Mouse (Mus musculus) stomach, embryonic 16.5 days (tissue): ENCODE measurements around the gene Oard1. TPM values are rescaled to one million over a fixed set of nuclear protein-coding genes. Genes with fewer than 3 reads are reported as not detected.

Experiments used
- ATAC-seq: fragments of 200-750 bp; cut with Nextera tagmentation; 2 replicates; pipeline ENCODE4 v1.8.0; 2017; ENCODE audit warnings: moderate number of reproducible peaks, moderate TSS enrichment; ENCODE audit not compliant: insufficient read depth, low FRiP score
- H3K27ac ChIP-seq: fragments of 300-500 bp; sonication (generic); 2 replicates; pipeline ENCODE4 v1.5.1; 2014; ENCODE audit warnings: low read length
- H3K27me3 ChIP-seq: fragments of 300-500 bp; sonication (generic); 2 replicates; pipeline ENCODE4 v1.6.1; 2014; ENCODE audit warnings: low read length, control low read depth, mixed read lengths; ENCODE audit not compliant: control insufficient read depth, insufficient read depth
- H3K36me3 ChIP-seq: fragments of 300-500 bp; sonication (generic); 2 replicates; pipeline ENCODE4 v1.6.1; 2014; ENCODE audit warnings: low read length; ENCODE audit not compliant: control insufficient read depth, insufficient read depth
- H3K4me1 ChIP-seq: fragments of 300-500 bp; sonication (generic); 2 replicates; pipeline ENCODE4 v1.6.1; 2014; ENCODE audit warnings: low read length, control low read depth, mixed read lengths; ENCODE audit not compliant: control insufficient read depth, insufficient read depth
- H3K4me2 ChIP-seq: fragments of 300-500 bp; sonication (generic); 2 replicates; pipeline ENCODE4 v1.6.1; 2014; ENCODE audit warnings: low read depth, low read length, mixed read lengths
- H3K4me3 ChIP-seq: fragments of 300-500 bp; sonication (generic); replicated peaks from 2 replicates; pipeline ENCODE4 v1.5.1; 2014; ENCODE audit warnings: mild to moderate bottlenecking, low read length
- H3K9ac ChIP-seq: fragments of 300-500 bp; sonication (generic); 2 replicates; pipeline ENCODE4 v1.6.1; 2014; ENCODE audit warnings: low read length
- H3K9me3 ChIP-seq: fragments of 300-500 bp; sonication (generic); replicated peaks from 2 replicates; pipeline ENCODE4 v1.6.1; 2016; ENCODE audit warnings: low read length, control low read depth; ENCODE audit not compliant: control insufficient read depth
- WGBS: fragments of 180-500 bp; shearing (Covaris S2); extraction: QIAGEN DNeasy Blood & Tissue Kit; methylation state at CpG from one replicate; pipeline ENCODE4 v1.1.7; 2014; 5-methylcytosine and 5-hydroxymethylcytosine counted together
- polyA plus RNA-seq: library from polyadenylated mRNA; unstranded; fragments of >200 nt; fragmentation: Nextera tagmentation; extraction: Ambion mirVana; gene quantifications from 2 replicates; pipeline ENCODE4 v1.2.1, GENCODE M21; 2015

Gene Oard1
- polyA plus RNA-seq, 1 experiment from 2014 or later, result 54.4 TPM

DNA sequence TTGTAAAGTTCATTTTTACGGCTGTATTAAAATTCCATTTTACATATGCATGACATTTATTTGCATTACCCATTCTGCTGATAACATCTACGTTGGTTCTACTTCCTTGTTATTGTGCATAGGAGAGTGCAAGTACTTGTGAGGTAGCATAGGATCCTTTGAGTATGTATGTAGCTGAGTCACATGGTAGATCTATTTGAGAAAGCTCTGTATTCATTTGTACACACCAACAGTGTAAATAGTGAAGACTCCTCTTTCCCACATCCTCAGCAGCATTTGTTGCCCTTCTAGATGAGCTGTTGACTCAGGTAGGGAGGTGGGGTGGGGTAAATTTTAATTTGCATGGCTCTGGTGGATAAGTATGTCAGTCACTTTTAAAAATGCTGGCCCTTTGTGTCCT, 6.0 kb upstream of the Oard1 start:
- no peak overlapping the region for H3K4me3 ChIP-seq
- 76% methylated on average over 2 of the region's 2 CpGs for WGBS
- no peak overlapping the region for H3K4me2 ChIP-seq
- H3K27ac ChIP-seq, result peak overlapping the region; percentile 42
- H3K9ac ChIP-seq, result no peak overlapping the region
- no peaks in the 10 kb centered on the region for H3K27me3 ChIP-seq
- peaks cover 7% of the 10 kb centered on the region; the same call in 1 of the 2 replicates for H3K36me3 ChIP-seq
- no peak for ATAC-seq
- no peaks in the 10 kb centered on the region for H3K9me3 ChIP-seq
- peaks cover 22% of the 10 kb centered on the region for H3K4me1 ChIP-seq

DNA sequence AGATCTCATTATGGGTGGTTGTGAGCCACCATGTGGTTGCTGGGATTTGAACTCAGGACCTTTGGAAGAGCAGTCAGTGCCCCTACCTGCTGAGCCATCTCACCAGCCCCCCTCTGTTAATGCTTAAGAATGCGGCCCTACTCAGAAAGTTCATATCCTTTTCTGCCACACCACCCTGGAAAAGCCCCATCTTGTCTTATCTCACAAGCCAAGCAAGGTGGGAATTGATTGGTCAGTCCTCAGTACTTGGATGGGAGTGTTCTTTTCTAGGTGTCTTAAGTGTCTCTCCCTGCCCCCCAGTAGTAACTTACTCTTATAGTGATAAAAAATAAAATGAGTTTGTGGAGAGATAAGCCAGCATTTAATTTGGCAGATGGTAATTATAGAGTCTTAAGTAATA, 5.1 kb upstream of the Oard1 start:
- no peak overlapping the region for H3K4me3 ChIP-seq
- WGBS, result 76% methylated on average over 1 of the region's 1 CpGs
- peaks cover 22% of the 10 kb centered on the region for H3K4me1 ChIP-seq
- no peak overlapping the region for H3K4me2 ChIP-seq
- H3K27ac ChIP-seq, result no peak overlapping the region
- H3K9me3 ChIP-seq, result no peaks in the 10 kb centered on the region
- H3K36me3 ChIP-seq, result peaks cover 6% of the 10 kb centered on the region; the same call in 1 of the 2 replicates
- ATAC-seq, result no peak
- H3K9ac ChIP-seq, result no peak overlapping the region
- H3K27me3 ChIP-seq, result no peaks in the 10 kb centered on the region

DNA sequence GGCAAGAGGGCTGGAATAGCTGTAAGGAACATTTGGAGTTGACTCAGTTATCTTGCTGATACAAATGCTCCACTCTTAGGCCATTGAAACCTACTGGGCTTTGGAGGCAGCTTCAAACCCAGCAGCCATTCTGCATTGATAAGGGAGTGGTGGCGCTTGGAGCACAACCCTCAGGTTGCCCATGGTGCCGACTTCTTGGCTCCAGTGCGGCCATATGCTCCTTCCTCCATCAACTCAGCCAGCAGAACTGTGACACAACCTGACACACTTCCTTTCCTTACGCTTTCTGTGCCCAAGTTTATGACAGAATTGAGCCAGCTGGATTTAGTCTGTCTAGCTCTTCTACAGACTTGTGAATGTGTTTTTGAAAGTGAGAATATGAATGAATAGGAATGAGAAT, 2.7 kb upstream of the Oard1 start:
- no peaks in the 10 kb centered on the region for H3K27me3 ChIP-seq
- H3K4me2 ChIP-seq, result peak overlapping the region; percentile 92; the same call in 1 of the 2 replicates
- H3K27ac ChIP-seq, result no peak overlapping the region
- no peak overlapping the region for H3K4me3 ChIP-seq
- no peak overlapping the region for H3K9ac ChIP-seq
- WGBS, result 86% methylated on average over 4 of the region's 4 CpGs
- ATAC-seq, result no peak
- H3K36me3 ChIP-seq, result no peaks in the 10 kb centered on the region
- no peaks in the 10 kb centered on the region for H3K9me3 ChIP-seq
- H3K4me1 ChIP-seq, result peaks cover 30% of the 10 kb centered on the region

DNA sequence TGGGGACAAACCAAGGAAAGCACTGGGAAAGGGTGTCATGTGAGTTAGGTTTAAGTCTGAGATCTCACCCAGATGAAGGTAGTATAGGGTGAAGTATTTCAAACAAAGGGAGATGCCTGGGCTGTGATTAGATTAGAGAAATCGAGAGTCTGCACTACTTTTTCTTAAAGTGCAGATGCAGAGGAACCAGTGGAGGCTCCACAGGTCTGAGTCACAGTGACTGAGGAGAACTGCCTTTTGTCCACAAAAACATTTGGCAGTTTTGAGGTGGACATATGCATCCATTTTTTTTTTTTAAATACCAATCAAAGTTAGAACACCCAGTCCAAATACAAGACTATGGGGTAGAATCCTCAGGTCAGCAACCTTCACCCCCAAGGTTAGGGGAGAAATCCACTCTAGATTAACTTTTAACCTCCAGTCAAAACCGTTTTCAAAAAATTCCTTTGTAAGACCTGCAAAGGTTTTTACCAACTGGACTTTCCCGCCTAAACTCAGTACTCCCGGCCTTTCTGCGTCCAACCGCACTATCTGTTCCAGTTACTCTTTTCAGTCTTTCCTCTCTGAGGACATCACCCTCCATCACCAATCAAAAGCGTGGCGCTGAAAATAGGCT, 1.8 kb upstream of the Oard1 start:
- no peaks in the 10 kb centered on the region for H3K9me3 ChIP-seq
- H3K9ac ChIP-seq, result peak overlapping the region; percentile 99
- H3K36me3 ChIP-seq, result no peaks in the 10 kb centered on the region
- H3K4me2 ChIP-seq, result peak overlapping the region; percentile 92
- peaks cover 31% of the 10 kb centered on the region for H3K4me1 ChIP-seq
- WGBS, result 2% methylated on average over 8 of the region's 8 CpGs
- ATAC-seq, result no peak
- H3K27me3 ChIP-seq, result no peaks in the 10 kb centered on the region
- H3K27ac ChIP-seq, result peak overlapping the region; percentile 100
- peak overlapping the region; percentile 94 for H3K4me3 ChIP-seq

DNA sequence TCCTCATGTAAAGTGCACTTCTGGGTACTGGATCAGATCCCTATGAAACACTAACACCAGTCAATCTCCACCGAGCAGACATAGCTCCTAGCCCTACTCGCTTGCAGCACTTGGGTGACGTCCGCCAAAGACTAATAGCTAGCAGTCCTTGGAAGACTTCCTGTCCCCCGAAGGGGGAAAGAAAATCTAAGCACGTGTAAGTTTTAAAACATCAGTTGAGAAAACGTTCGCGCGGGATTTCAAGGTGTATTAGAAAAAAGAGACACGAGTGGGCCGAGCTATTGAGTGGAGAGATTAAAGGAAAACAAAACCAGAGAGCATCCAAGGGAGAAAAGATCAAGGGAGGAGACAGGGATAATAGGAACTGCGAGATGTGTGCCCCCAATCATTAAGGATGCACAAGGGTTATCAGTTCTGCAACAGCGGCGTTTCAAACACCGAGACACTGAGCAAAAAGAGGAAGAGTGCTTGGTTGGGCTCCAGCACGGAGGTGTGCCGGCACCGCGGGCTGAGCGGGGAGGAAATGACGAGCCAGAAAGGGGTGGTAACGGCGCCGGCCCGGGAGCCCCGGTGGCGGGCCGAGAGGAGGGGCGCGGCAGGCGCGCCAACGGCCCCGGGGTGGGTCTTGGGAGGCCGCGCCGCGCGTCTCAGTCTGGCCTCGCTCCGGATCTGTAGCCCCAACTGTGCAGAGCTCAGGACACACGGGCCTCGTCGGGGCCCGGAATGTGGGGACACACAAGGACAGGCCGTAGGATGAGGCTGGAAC, 1.1 kb upstream of the Oard1 start:
- H3K9me3 ChIP-seq, result no peaks in the 10 kb centered on the region
- WGBS, result under 1% methylated on average over 47 of the region's 47 CpGs
- H3K9ac ChIP-seq, result peak overlapping the region; percentile 99
- peak overlapping the region; percentile 100 for H3K27ac ChIP-seq
- H3K4me1 ChIP-seq, result peaks cover 31% of the 10 kb centered on the region
- H3K27me3 ChIP-seq, result no peaks in the 10 kb centered on the region
- no peaks in the 10 kb centered on the region for H3K36me3 ChIP-seq
- peak overlapping the region; percentile 94 for H3K4me3 ChIP-seq
- H3K4me2 ChIP-seq, result peak overlapping the region; percentile 92
- peak; percentile 9 for ATAC-seq

DNA sequence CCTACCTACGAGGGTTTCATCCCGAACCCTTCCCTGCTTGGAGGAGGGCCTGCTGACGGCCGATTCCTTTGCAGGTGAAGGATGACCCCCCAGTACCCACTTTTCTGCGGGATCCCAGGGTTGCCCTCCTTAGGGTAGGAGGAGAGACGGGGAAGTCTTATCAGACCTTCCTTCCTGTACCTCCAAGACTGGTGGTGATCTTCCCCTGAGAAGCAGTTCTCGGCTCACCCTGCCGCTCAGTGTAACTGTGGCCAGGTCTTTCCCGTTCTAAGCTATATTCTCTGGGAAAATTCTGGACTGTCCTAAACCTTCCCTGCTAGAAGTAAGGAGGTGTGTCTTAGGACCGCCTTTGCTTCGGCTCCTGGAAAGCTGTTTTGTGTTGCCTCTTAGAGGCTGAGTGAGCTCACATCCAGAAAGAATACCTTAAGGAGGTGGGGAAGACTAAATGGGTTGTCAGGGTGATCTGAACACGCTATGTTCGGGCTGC, 528 bp downstream of the Oard1 start:
- under 1% methylated on average over 13 of the region's 13 CpGs for WGBS
- no peaks in the 10 kb centered on the region for H3K9me3 ChIP-seq
- peak overlapping the region; percentile 78 for H3K9ac ChIP-seq
- H3K27me3 ChIP-seq, result no peaks in the 10 kb centered on the region
- peak overlapping the region; percentile 94 for H3K4me3 ChIP-seq
- peaks cover 31% of the 10 kb centered on the region for H3K4me1 ChIP-seq
- H3K36me3 ChIP-seq, result 0 out of 2 replicates have a peak, but pooled peaks cover 3% of the 10 kb centered on the region
- H3K27ac ChIP-seq, result peak overlapping the region; percentile 98
- 0 out of 2 replicates have a peak, but pooled peaks have one; percentile 3 for ATAC-seq
- peak overlapping the region; percentile 70 for H3K4me2 ChIP-seq

DNA sequence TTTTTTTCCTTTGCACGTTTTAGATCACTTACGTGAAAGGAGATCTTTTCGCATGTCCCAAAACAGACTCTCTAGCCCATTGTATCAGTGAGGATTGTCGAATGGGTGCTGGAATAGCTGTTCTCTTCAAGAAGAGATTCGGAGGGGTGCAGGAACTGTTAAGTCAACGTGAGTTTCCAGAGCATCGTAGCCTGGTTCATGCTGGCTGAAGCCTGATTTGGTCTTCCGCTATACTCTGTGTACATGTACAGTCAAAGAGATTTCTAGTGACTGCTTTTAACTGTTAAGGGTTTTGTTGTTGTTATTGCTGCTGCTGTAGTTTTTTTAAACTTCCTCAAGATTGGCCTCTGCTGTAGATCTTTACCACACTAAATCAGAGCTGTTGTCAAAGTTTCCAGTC, 1.4 kb downstream of the Oard1 start:
- ATAC-seq, result no peak
- peak overlapping the region; percentile 70 for H3K4me2 ChIP-seq
- peak overlapping the region; percentile 78 for H3K9ac ChIP-seq
- H3K4me1 ChIP-seq, result peaks cover 31% of the 10 kb centered on the region
- H3K9me3 ChIP-seq, result no peaks in the 10 kb centered on the region
- 0 out of 2 replicates have a peak, but pooled peaks cover 6% of the 10 kb centered on the region for H3K36me3 ChIP-seq
- peak overlapping the region; percentile 98 for H3K27ac ChIP-seq
- peak overlapping the region; percentile 94 for H3K4me3 ChIP-seq
- no peaks in the 10 kb centered on the region for H3K27me3 ChIP-seq
- 28% methylated on average over 8 of the region's 8 CpGs for WGBS

DNA sequence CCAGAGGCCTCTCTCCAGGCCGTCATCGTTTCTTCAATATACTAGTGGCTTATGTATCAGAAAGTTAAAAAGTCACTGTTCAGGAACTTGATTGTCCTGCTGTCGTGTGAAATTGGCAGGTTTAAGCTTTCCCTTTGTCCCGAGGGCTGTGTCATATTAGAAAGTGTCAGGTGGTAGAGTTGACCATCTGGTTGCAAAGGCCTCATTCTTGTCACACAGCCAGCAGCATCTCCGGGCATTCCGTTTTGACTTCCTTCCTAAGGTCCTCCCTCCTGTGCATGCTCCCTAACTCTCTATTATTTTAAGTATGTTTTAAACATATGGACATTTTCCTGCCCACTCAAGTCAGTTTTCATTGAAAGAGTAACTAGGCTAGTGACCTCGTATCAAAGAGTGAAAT, 6.2 kb downstream of the Oard1 start:
- no peak overlapping the region for H3K4me2 ChIP-seq
- H3K9me3 ChIP-seq, result no peaks in the 10 kb centered on the region
- H3K36me3 ChIP-seq, result 0 out of 2 replicates have a peak, but pooled peaks cover 6% of the 10 kb centered on the region
- no peak overlapping the region for H3K9ac ChIP-seq
- WGBS, result 72% methylated on average over 7 of the region's 7 CpGs
- H3K27me3 ChIP-seq, result no peaks in the 10 kb centered on the region
- no peak overlapping the region for H3K4me3 ChIP-seq
- H3K27ac ChIP-seq, result no peak overlapping the region
- ATAC-seq, result no peak
- peaks cover 20% of the 10 kb centered on the region for H3K4me1 ChIP-seq
